Mouse (Mus musculus) hindbrain, embryonic 10.5 days (tissue): ENCODE results near the gene Cd63. TPM values are rescaled to one million over a fixed set of nuclear protein-coding genes. Genes with fewer than 3 reads are reported as not detected.

Source experiments
- DNase-seq: peaks from one replicate; pipeline ENCODE4 v3.0.0-alpha.2; 2017; ENCODE audit warnings: low spot score
- H3K27ac ChIP-seq: fragments of 300-500 bp; sonication (generic); 2 replicates; pipeline ENCODE4 v1.5.1; 2016; ENCODE audit warnings: mild to moderate bottlenecking, moderate library complexity
- H3K27me3 ChIP-seq: fragments of 300-500 bp; sonication (generic); 2 replicates; pipeline ENCODE4 v1.6.1; 2016; ENCODE audit warnings: mild to moderate bottlenecking; ENCODE audit not compliant: poor library complexity, insufficient read depth, severe bottlenecking
- H3K36me3 ChIP-seq: fragments of 300-500 bp; sonication (generic); 2 replicates; pipeline ENCODE4 v1.6.1; 2016; ENCODE audit warnings: mild to moderate bottlenecking, moderate library complexity
- H3K4me1 ChIP-seq: fragments of 300-500 bp; sonication (generic); replicated peaks from 2 replicates; pipeline ENCODE4 v1.6.1; 2016; ENCODE audit warnings: mild to moderate bottlenecking
- H3K4me3 ChIP-seq: fragments of 300-500 bp; sonication (generic); 2 replicates; pipeline ENCODE4 v1.5.1; 2016; ENCODE audit warnings: mild to moderate bottlenecking, moderate library complexity
- H3K9me3 ChIP-seq: fragments of 300-500 bp; sonication (generic); 2 replicates; pipeline ENCODE4 v1.6.1; 2016; ENCODE audit warnings: mild to moderate bottlenecking, moderate library complexity
- WGBS: fragments of 180-500 bp; shearing (Covaris S2); methylation state at CpG from one replicate; pipeline ENCODE4 v1.1.7; 2016; 5-methylcytosine and 5-hydroxymethylcytosine counted together
- polyA plus RNA-seq: library from polyadenylated mRNA; unstranded; fragments of >200 nt; fragmentation: Nextera tagmentation; extraction: Ambion mirVana; gene quantifications from 2 replicates; pipeline ENCODE4 v1.2.1, GENCODE M21; 2016

Gene Cd63
- polyA plus RNA-seq, 1 experiment from 2014 or later: 253 TPM

DNA sequence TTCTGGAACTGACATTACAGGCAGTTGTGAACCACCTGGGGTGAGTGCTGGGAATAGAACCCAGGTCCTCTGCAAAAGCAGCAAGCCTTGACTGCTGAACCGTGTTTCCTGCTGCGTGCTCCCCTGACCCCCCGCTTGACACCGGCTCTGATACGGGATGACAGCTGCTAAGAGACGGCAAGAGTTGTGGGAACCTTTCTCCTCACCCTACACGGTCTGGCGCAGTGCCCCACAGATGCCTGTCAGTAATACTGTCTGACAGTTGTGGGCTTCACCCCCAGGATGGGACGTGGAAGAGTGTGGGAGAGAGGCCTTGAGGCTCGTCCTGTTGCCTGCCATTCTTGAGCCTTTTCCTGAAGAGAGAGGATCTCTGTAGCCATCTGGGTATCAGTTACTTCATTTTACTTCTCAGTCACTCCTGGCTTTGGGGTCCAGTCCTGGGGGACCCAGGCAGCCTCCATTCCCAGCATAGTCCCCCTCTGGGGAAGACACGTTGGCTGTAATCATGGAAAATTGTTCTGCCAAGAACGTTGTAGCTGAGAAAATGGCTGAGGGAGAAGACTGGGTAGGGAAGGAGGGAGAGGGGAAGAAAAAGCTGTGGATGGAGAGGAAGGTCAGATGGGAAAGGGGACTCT lies 37.1 kb downstream of the Cd63 start:
- Histone ChIP-seq H3K36me3 (no peaks in the 10 kb centered on the region), H3K27ac (no peak overlapping the region), H3K9me3 (no peaks in the 10 kb centered on the region), H3K4me3 (no peak overlapping the region), H3K27me3 (peaks cover 47% of the 10 kb centered on the region), H3K4me1 (peaks cover 17% of the 10 kb centered on the region)
- WGBS: 69% methylated on average over 12 of the region's 12 CpGs
- no peak for DNase-seq

DNA sequence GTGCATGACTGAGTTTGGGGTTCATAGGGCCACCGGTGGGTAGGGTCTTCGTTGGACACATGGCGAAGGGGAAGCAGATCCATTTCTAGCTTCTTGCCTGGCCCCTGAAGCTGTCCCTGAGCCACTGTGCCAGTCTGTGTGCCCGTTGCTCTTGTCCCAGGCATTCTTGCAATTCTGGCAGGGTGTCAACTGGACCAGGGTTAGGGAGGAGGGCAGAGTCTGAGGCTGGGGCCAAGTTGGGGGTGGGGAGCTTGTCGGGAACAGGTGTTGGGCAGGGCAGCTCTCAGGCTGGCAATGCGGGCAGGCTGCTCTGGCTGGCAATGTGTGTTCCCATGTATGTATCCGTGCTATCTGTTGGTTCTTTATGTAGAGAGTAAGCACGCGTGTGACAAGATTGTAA lies 37.7 kb downstream of the Cd63 start:
- H3K36me3 ChIP-seq: no peaks in the 10 kb centered on the region
- DNase-seq: no peak
- no peak overlapping the region for H3K4me3 ChIP-seq
- H3K27ac ChIP-seq: no peak overlapping the region
- 87% methylated on average over 9 of the region's 9 CpGs for WGBS
- peaks cover 41% of the 10 kb centered on the region for H3K27me3 ChIP-seq
- H3K9me3 ChIP-seq: no peaks in the 10 kb centered on the region
- H3K4me1 ChIP-seq: peaks cover 13% of the 10 kb centered on the region

DNA sequence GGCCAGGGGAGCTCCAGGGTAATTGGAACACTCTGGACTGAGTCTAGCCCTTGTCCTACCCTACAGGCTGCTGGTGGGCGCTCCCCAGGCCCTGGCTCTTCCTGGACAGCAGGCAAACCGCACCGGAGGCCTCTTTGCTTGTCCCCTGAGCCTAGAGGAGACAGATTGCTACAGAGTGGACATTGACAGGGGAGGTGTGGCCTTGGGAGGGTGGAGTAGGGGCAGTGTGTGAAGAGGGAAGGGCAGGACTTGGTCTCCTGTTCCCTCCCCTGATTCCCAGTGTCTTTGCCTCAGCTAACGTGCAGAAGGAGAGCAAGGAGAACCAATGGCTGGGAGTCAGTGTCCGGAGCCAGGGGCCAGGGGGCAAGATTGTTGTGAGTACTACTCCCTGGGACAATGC lies 38.2 kb downstream of the Cd63 start:
- Histone ChIP-seq H3K4me1 (peaks cover 7% of the 10 kb centered on the region), H3K27me3 (peaks cover 36% of the 10 kb centered on the region), H3K36me3 (no peaks in the 10 kb centered on the region), H3K27ac (no peak overlapping the region), H3K9me3 (no peaks in the 10 kb centered on the region), H3K4me3 (no peak overlapping the region)
- WGBS: 62% methylated on average over 5 of the region's 5 CpGs
- no peak for DNase-seq

DNA sequence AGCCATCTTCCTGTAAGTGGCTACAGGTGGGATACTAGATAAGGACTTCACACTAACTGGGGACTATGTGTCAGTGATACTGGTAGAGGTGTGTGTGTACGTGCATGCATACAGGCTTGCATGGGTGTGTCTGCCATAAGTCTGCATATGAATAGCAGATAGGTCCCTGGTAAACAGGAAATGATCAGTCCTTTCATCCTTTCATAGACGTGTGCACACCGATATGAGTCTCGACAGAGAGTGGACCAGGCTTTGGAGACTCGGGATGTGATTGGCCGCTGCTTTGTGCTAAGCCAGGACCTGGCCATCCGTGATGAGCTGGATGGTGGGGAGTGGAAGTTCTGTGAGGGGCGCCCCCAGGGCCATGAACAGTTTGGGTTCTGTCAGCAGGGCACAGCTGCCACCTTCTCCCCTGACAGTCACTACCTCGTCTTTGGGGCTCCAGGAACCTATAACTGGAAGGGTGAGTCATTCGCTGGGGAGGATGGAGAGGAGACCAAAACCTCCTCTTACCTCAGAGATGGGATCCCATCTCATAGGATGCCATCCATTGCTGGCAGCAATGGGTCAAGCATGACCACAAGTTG lies 39.8 kb downstream of the Cd63 start:
- Histone ChIP-seq H3K9me3 (no peaks in the 10 kb centered on the region), H3K4me1 (no peaks in the 10 kb centered on the region), H3K27ac (no peak overlapping the region), H3K36me3 (no peaks in the 10 kb centered on the region), H3K27me3 (peaks cover 20% of the 10 kb centered on the region), H3K4me3 (no peak overlapping the region)
- no peak for DNase-seq
- 87% methylated on average over 10 of the region's 10 CpGs for WGBS

GRCm38 (mm10) chr10:128945675-128946074 lies 44.9 kb downstream of the Cd63 start:
- Histone ChIP-seq H3K4me1 (no peaks in the 10 kb centered on the region), H3K27me3 (no peaks in the 10 kb centered on the region; the same call in 1 of the 2 replicates), H3K4me3 (no peak overlapping the region), H3K27ac (no peak overlapping the region), H3K36me3 (no peaks in the 10 kb centered on the region), H3K9me3 (no peaks in the 10 kb centered on the region)
- WGBS: 20% methylated on average over 3 of the region's 3 CpGs
- DNase-seq: no peak

GRCm38 (mm10) chr10:128947496-128947895 lies 46.7 kb downstream of the Cd63 start:
- no peaks in the 10 kb centered on the region; the same call in 1 of the 2 replicates for H3K27me3 ChIP-seq
- H3K4me1 ChIP-seq: no peaks in the 10 kb centered on the region
- 94% methylated on average over 4 of the region's 4 CpGs for WGBS

GRCm38 (mm10) chr10:128950208-128950887 lies 49.6 kb downstream of the Cd63 start:
- H3K9me3 ChIP-seq: no peaks in the 10 kb centered on the region
- DNase-seq: no peak
- WGBS: 69% methylated on average over 16 of the region's 16 CpGs
- no peaks in the 10 kb centered on the region for H3K27me3 ChIP-seq
- no peak overlapping the region for H3K27ac ChIP-seq
- H3K4me3 ChIP-seq: no peak overlapping the region
- H3K4me1 ChIP-seq: no peaks in the 10 kb centered on the region
- H3K36me3 ChIP-seq: no peaks in the 10 kb centered on the region

More at GRCm38 (mm10) chr10:128947496-128947895, 46.7 kb downstream of the Cd63 start:
- no peaks in the 10 kb centered on the region for H3K9me3 ChIP-seq
- H3K4me3 ChIP-seq: no peak overlapping the region
- no peaks in the 10 kb centered on the region for H3K36me3 ChIP-seq
- H3K27ac ChIP-seq: no peak overlapping the region
- no peak for DNase-seq

DNA sequence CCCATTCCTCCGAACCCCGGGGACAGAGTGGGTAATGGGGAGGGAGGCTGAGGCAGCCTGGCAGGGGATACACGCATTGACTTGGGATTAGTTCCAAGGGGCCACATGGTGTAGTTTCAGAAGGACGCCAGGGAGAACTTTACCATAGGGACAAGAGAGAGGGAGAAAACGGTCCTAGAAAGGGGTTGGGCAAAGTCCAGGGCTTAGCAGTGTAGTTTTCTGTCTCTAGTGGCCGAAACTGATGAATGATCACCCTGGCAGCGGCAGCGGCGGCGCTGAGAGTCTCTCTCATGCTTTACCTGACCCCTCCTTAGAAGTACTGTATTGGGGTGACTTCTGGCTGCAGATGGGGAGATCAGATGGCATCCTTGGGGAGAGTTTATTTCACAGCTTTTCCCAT lies 57.6 kb downstream of the Cd63 start:
- DNase-seq: no peak
- WGBS: 79% methylated on average over 10 of the region's 10 CpGs
- Histone ChIP-seq H3K4me1 (no peaks in the 10 kb centered on the region), H3K4me3 (no peak overlapping the region), H3K27me3 (no peaks in the 10 kb centered on the region), H3K27ac (no peak overlapping the region), H3K9me3 (no peaks in the 10 kb centered on the region), H3K36me3 (no peaks in the 10 kb centered on the region)

DNA sequence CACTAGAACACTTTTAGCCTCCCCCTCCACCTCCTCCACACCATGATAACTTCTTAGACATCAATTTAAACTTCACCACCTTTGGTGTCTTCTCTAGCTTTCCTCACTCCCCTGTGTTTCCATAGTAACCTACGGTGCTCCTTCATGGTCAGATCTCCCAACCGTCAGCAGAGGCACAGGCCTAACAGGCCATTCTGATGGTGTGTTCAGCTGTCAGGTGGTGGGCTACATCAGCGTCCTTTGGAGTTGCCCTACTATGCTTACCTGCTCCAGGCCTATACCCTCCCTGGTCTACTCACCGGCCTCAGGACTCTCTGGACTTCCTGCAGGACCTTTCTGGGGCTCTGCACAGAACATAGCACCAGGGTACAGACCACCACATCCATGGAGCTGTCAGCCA lies 59.4 kb downstream of the Cd63 start:
- WGBS: 83% methylated on average over 4 of the region's 4 CpGs
- Histone ChIP-seq H3K27me3 (no peaks in the 10 kb centered on the region), H3K36me3 (no peaks in the 10 kb centered on the region), H3K4me3 (no peak overlapping the region), H3K27ac (no peak overlapping the region), H3K9me3 (no peaks in the 10 kb centered on the region), H3K4me1 (no peaks in the 10 kb centered on the region)
- no peak for DNase-seq

DNA sequence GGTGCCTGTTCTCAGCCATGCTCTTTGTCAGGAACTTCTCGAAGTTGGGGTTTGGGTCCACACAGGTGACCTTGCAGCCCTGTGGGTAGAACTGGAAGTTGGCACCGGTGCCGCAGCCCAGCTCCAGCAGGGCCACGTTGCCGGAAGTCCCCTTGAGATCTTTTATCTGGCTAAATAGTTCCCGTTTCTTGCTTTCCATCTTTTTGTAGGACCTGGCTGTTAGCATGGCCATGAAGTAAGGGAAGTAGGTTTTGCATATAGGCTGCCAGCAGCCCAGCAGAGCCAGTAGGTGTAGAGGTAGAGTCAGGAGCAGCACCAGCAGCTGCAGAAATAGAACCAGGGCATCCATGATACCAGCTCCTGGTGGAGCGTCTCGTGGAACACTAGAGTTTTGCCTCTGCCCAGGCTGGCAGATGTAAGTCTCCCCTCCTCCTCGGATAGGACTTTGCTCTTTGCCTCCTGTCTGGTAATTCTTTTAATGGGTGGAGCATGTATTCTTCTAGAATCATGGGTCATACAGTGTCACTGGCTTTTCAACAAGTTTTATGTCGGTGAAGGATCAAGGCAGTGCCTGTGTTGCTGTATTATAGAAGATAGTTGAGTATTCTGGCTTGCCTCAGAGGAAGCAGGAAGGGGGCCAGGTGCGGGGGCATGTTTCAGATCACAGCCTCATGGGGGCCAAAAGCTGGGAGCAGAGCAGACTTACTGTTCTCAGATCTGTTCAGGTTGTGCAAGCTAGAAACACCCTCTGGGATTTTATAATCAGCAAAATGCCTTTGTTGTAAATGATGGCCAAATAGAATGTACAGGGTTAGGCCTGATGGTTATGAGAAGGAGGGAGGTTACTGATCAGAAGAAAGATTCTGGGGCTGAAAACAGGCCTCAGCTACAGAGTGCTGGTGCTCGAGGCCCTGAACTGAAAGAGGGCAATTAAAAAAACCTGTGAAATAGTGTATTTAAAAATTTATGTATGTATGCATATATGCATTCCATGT lies 60.1 kb downstream of the Cd63 start, which contains the start of gene Mettl7b:
TSS of gene Mettl7b (minus strand) at position 399 of the 995 bp plus-strand sequence.
- DNase-seq: no peak
- 87% methylated on average over 12 of the region's 12 CpGs for WGBS
- Histone ChIP-seq H3K27ac (no peak within 1 kb of the TSS), H3K4me1 (no peaks in the 10 kb centered on the region), H3K36me3 (no peaks in the 10 kb centered on the region), H3K4me3 (no peak within 1 kb of the TSS), H3K9me3 (no peaks in the 10 kb centered on the region), H3K27me3 (no peaks in the 10 kb centered on the region)
